Mouse (Mus musculus): Measurements from ENCODE around the gene Sec14l1.

DNA sequence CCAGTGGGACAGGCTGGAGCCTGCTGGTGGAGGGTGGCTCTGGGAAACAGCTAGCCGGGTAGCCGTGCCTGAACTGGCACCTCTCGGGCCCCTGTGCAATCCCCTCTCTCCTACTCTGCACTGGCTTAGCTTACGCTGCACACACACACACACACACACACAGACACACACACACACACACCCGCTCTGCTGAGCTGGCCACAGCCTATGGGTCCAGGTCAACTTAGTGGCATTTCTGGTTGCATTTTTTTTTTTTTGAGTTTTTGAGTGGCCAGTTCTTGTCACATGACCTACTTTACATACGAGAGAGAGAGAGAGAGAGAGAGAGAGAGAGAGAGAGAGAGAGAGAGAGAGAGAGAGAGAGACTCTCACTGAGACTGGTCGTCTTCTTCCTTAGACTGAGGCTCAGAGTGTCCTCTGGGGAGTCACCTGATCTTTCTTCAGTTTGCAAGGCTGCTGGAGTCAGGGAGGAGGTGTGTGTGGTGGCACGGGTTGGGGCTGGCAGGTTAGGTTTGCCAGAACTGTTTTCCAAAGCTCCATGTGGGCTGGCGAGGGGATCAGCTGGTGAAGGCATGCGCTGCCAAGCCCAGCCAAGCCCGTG, 3.9 kb downstream of the Sec14l1 start:
- TF ChIP-seq POLR2A (IDR thresholded peaks at IDR 0.05; ENCODE audit: low read depth, low read length) (no peak), CTCF (IDR thresholded peaks at IDR 0.05; ENCODE audit: extremely low read depth, insufficient read length, insufficient replicate concordance, low read depth, low read length) (no peak)
